Mouse (Mus musculus): ENCODE results near the gene Msln.

- TF ChIP-seq POLR2A (IDR thresholded peaks at IDR 0.05; ENCODE audit: control insufficient read depth, low read depth, low read length) (no peak), CTCF (IDR thresholded peaks at IDR 0.05; ENCODE audit: control insufficient read depth, insufficient read depth, insufficient replicate concordance, low read depth, low read length) (no peak)
Observed at GRCm38 (mm10) chr17:25765886-25766285, 11.7 kb upstream of the Msln start.

All from testis, adult 2 months (tissue).